Mouse (Mus musculus) liver, embryonic 14.5 days (tissue): Measurements from ENCODE around the gene 4833420G17Rik.

Experiments
- CTCF ChIP-seq: IDR thresholded peaks from 2 replicates; pipeline ENCODE4 v1.5.1; 2016; ENCODE audit warnings: antibody characterized with exemption, low read depth, control low read depth
- EP300 ChIP-seq: IDR thresholded peaks from 2 replicates; pipeline ENCODE4 v1.6.1; 2016; ENCODE audit warnings: antibody characterized with exemption, low read depth

DNA sequence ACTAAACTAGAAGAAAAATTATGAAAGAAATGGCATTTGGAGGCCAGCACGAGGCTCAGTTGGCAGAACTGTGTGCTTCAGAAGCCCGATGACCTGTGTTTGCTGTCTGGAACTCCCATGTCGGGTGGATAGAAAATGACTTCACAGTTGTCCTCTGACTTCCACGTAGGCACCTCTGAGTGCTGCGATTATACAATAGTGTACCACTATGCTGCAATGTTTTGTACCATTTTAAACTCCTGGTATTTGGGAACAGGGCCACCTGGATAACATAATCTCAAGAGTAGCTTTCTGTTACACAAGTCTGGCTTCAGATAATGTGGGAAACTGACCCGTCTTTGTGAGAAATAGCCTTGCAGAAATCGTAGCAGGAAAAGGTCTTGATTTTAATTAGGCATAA lies 6.2 kb upstream of the 4833420G17Rik start:
- TF ChIP-seq CTCF (no peak), EP300 (no peak)
